Mouse (Mus musculus) limb, embryonic 14.5 days (tissue): Measurements from ENCODE around the gene Kmt2c. TPM values are rescaled to one million over a fixed set of nuclear protein-coding genes. Genes with fewer than 3 reads are reported as not detected.

Source experiments
- ATAC-seq: fragments of 200-750 bp; cut with Nextera tagmentation; 2 replicates; pipeline ENCODE4 v1.8.0; 2017; ENCODE audit warnings: low read depth, moderate number of reproducible peaks, moderate TSS enrichment; ENCODE audit not compliant: low FRiP score
- DNase-seq: peaks from one replicate; pipeline ENCODE4 v3.0.0-alpha.2; 2015; ENCODE audit warnings: low spot score
- H3K27ac ChIP-seq: fragments of 300-500 bp; sonication (generic); replicated peaks from 2 replicates; pipeline ENCODE4 v1.5.1; 2014; ENCODE audit warnings: low read depth, mild to moderate bottlenecking, low read length, moderate library complexity, mixed read lengths
- H3K27me3 ChIP-seq: fragments of 300-500 bp; sonication (generic); 2 replicates; pipeline ENCODE4 v1.6.1; 2014; ENCODE audit warnings: low read length, mixed read lengths; ENCODE audit not compliant: control insufficient read depth, insufficient read depth
- H3K36me3 ChIP-seq: fragments of 300-500 bp; sonication (generic); 2 replicates; pipeline ENCODE4 v1.6.1; 2014; ENCODE audit warnings: mild to moderate bottlenecking, low read length, moderate library complexity, mixed read lengths; ENCODE audit not compliant: control insufficient read depth, insufficient read depth
- H3K4me1 ChIP-seq: fragments of 300-500 bp; sonication (generic); 2 replicates; pipeline ENCODE4 v1.6.1; 2014; ENCODE audit warnings: antibody characterized with exemption, low read length, mixed read lengths; ENCODE audit not compliant: control insufficient read depth, insufficient read depth
- H3K4me2 ChIP-seq: fragments of 300-500 bp; sonication (generic); replicated peaks from 2 replicates; pipeline ENCODE4 v1.6.1; 2014; ENCODE audit warnings: low read depth, mild to moderate bottlenecking, low read length, moderate library complexity; ENCODE audit not compliant: severe bottlenecking
- H3K4me3 ChIP-seq: fragments of 300-500 bp; sonication (generic); replicated peaks from 2 replicates; pipeline ENCODE4 v1.5.1; 2014; ENCODE audit warnings: low read length
- H3K9ac ChIP-seq: fragments of 300-500 bp; sonication (generic); 2 replicates; pipeline ENCODE4 v1.6.1; 2014; ENCODE audit warnings: mild to moderate bottlenecking, low read depth, low read length, moderate library complexity; ENCODE audit not compliant: severe bottlenecking
- H3K9me3 ChIP-seq: fragments of 300-500 bp; sonication (generic); 2 replicates; pipeline ENCODE4 v1.6.1; 2016; ENCODE audit warnings: low read length; ENCODE audit not compliant: control insufficient read depth
- POLR2A ChIP-seq: fragments of 200-500 bp; IDR thresholded peaks from 2 replicates; pipeline ENCODE4 v1.8.0; 2012; ENCODE audit warnings: inconsistent platforms, mild to moderate bottlenecking, moderate library complexity, borderline replicate concordance; ENCODE audit not compliant: insufficient read depth, insufficient read length; ENCODE audit errors: extremely low read depth
- WGBS: fragments of 180-500 bp; shearing (Covaris S2); extraction: QIAGEN DNeasy Blood & Tissue Kit; methylation state at CpG from one replicate; pipeline ENCODE4 v1.1.7; 2014; 5-methylcytosine and 5-hydroxymethylcytosine counted together
- polyA plus RNA-seq, 2 experiments: library from polyadenylated mRNA; depleted of rRNA in 1 of 2; stranded (reverse) in 1 of 2; unstranded in 1 of 2; fragments of >200 nt; fragmentation: Nextera tagmentation in 1 of 2; extraction: Ambion mirVana in 1 of 2; gene quantifications; 2 replicates each; pipeline versions ENCODE4 v1.2.1 to v1.2.3; 2012 to 2014

Gene Kmt2c
- polyA plus RNA-seq, 2 experiments: 19.8 to 26.5 TPM

DNA sequence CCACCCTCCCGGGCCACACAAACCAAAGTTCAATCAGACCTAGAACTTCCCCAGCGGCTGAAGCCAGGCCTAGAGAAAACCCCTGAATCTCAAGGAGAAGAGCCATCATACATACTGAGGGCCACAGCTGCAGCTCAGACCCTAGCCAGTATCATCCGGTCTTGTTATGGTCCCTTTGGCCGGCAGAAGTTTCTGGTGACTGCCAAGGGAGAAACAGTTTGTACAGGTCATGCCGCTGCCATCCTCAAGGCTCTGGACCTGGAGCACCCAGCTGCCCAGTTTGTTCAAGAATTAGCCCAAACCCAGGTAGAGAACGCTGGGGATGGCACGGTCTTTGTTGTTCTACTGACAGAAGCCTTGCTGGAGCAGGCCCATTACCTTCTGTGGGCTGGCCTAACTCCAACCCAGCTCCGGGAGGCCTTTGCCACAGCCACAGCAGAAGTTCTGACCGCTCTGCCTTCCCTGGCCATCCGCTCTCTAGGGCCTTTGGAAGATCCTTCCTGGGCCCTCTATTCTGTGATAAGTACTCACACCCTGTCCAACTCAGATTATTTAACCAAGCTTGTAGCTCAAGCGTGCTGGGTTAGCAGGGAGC, 17.8 kb upstream of the Kmt2c start:
- H3K36me3 ChIP-seq: no peaks in the 10 kb centered on the region
- WGBS: 87% methylated on average over 11 of the region's 11 CpGs
- no peak overlapping the region for H3K27ac ChIP-seq
- no peak overlapping the region for H3K4me3 ChIP-seq
- no peak overlapping the region for H3K4me2 ChIP-seq
- no peak for TF ChIP-seq POLR2A
- H3K9me3 ChIP-seq: no peaks in the 10 kb centered on the region
- no peaks in the 10 kb centered on the region for H3K4me1 ChIP-seq
- H3K27me3 ChIP-seq: no peaks in the 10 kb centered on the region
- ATAC-seq (no peak), DNase-seq (no peak)
- H3K9ac ChIP-seq: no peak overlapping the region

DNA sequence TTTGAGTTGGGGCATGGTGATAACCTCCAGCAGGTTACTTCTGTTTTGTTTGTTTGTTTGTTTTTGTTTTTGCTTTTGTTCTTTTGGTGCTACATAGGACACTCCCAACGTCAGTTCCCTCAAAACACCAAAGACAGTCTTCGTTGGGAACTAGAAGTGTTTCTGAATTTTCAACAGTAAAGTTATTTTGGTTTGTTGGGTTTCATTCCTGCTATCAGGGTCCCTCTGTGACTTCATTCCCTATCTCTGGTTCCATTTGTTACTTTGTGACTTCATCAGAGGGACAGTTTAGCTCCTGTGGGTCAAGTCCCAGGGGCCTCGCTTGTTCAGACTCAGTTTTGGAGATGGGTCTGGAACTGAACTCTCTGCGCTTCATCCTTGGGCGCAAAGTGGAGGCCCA, 17.2 kb upstream of the Kmt2c start, which contains the start of gene Cct8l1:
Gene Cct8l1 (plus strand): TSS at position 301 of the 400 bp plus-strand sequence.
- no peak within 1 kb of the TSS for H3K9ac ChIP-seq
- no peak within 1 kb of the TSS for H3K4me3 ChIP-seq
- H3K27ac ChIP-seq: no peak within 1 kb of the TSS
- TF ChIP-seq POLR2A: no peak
- H3K27me3 ChIP-seq: no peaks in the 10 kb centered on the region
- H3K36me3 ChIP-seq: no peaks in the 10 kb centered on the region
- 87% methylated on average over 5 of the region's 5 CpGs for WGBS
- H3K4me1 ChIP-seq: no peaks in the 10 kb centered on the region
- no peak within 1 kb of the TSS for H3K4me2 ChIP-seq
- no peaks in the 10 kb centered on the region for H3K9me3 ChIP-seq
- no peak for DNase-seq
- ATAC-seq: no peak

DNA sequence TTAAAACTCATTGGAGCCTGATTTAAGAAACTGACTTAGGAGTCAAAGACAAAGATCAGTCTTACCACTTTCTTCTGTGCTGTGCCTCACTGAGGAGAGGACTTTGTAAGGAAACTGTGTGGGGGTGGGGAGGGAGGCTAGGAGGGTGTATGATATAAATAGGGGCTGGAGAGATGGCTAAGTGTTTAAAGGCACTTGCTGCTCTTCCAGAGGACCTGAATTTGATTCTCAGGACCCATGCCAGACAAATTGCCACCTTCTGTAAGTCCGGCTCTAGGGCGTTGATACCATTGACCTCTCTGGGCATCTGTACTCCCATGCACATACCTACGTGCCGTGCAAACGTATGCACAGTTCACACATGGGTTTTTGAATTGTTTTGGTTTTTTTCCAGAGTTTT, 7.5 kb upstream of the Kmt2c start:
- Histone ChIP-seq H3K27me3 (no peaks in the 10 kb centered on the region), H3K27ac (no peak overlapping the region), H3K9ac (no peak overlapping the region), H3K4me2 (no peak overlapping the region), H3K4me3 (no peak overlapping the region), H3K9me3 (no peaks in the 10 kb centered on the region), H3K36me3 (no peaks in the 10 kb centered on the region), H3K4me1 (no peaks in the 10 kb centered on the region)
- ATAC-seq (no peak), DNase-seq (no peak)
- 84% methylated on average over 5 of the region's 5 CpGs for WGBS
- no peak for TF ChIP-seq POLR2A

GRCm38 (mm10) chr5:25500686-25501085, 2.1 kb upstream of the Kmt2c start:
- H3K4me1 ChIP-seq: peaks cover 14% of the 10 kb centered on the region
- DNase-seq: no peak
- no peaks in the 10 kb centered on the region for H3K9me3 ChIP-seq
- H3K36me3 ChIP-seq: no peaks in the 10 kb centered on the region
- no peak for ATAC-seq
- no peaks in the 10 kb centered on the region for H3K27me3 ChIP-seq
- peak overlapping the region; percentile 86; the same call in 1 of the 2 replicates for H3K4me3 ChIP-seq
- 61% methylated on average over 7 of the region's 7 CpGs for WGBS
- peak overlapping the region; percentile 60 for H3K4me2 ChIP-seq
- H3K27ac ChIP-seq: no peak overlapping the region
- peak overlapping the region; percentile 78 for H3K9ac ChIP-seq
- TF ChIP-seq POLR2A: no peak

GRCm38 (mm10) chr5:25499423-25500398, 1.1 kb upstream of the Kmt2c start:
- Histone ChIP-seq H3K27me3 (no peaks in the 10 kb centered on the region), H3K27ac (peak overlapping the region; percentile 97), H3K4me2 (peak overlapping the region; percentile 60), H3K9me3 (no peaks in the 10 kb centered on the region), H3K9ac (peak overlapping the region; percentile 78), H3K4me3 (peak overlapping the region; percentile 86), H3K4me1 (peaks cover 14% of the 10 kb centered on the region), H3K36me3 (no peaks in the 10 kb centered on the region)
- WGBS: under 1% methylated on average over 60 of the region's 90 CpGs
- ATAC-seq: peak; percentile 85
- peak; percentile 96 for DNase-seq
- no peak for TF ChIP-seq POLR2A
